Mouse (Mus musculus) lung, embryonic 14.5 days (tissue): Measurements from ENCODE around the gene Olfr1367. TPM values are rescaled to one million over a fixed set of nuclear protein-coding genes. Genes with fewer than 3 reads are reported as not detected.

Source experiments
- ATAC-seq: fragments of 200-750 bp; cut with Nextera tagmentation; 2 replicates; pipeline ENCODE4 v1.8.0; 2017; ENCODE audit warnings: mild to moderate bottlenecking, moderate TSS enrichment, moderate library complexity; ENCODE audit not compliant: insufficient read depth
- DNase-seq: peaks from one replicate; pipeline ENCODE4 v3.0.0-alpha.2; 2015
- H3K27ac ChIP-seq: fragments of 300-500 bp; sonication (generic); 2 replicates; pipeline ENCODE4 v1.5.1; 2014; ENCODE audit warnings: low read depth, mild to moderate bottlenecking, moderate library complexity
- H3K27me3 ChIP-seq: fragments of 300-500 bp; sonication (generic); 2 replicates; pipeline ENCODE4 v1.6.1; 2014; ENCODE audit warnings: low read length, control low read depth; ENCODE audit not compliant: insufficient read depth
- H3K36me3 ChIP-seq: fragments of 300-500 bp; sonication (generic); 2 replicates; pipeline ENCODE4 v1.6.1; 2014; ENCODE audit warnings: control low read depth; ENCODE audit not compliant: insufficient read depth
- H3K4me1 ChIP-seq: fragments of 300-500 bp; sonication (generic); 2 replicates; pipeline ENCODE4 v1.6.1; 2014; ENCODE audit warnings: antibody characterized with exemption, control low read depth; ENCODE audit not compliant: insufficient read depth
- H3K4me2 ChIP-seq: fragments of 300-500 bp; sonication (generic); 2 replicates; pipeline ENCODE4 v1.6.1; 2014; ENCODE audit warnings: mild to moderate bottlenecking
- H3K4me3 ChIP-seq: fragments of 300-500 bp; sonication (generic); 2 replicates; pipeline ENCODE4 v1.5.1; 2014; ENCODE audit warnings: low read depth, low read length
- H3K9ac ChIP-seq: fragments of 300-500 bp; sonication (generic); 2 replicates; pipeline ENCODE4 v1.6.1; 2014
- H3K9me3 ChIP-seq: fragments of 300-500 bp; sonication (generic); 2 replicates; pipeline ENCODE4 v1.6.1; 2016; ENCODE audit warnings: low read depth, low read length, control low read depth
- CTCF ChIP-seq: IDR thresholded peaks from 2 replicates; pipeline ENCODE4 v1.5.1; 2016; ENCODE audit warnings: antibody characterized with exemption, low read depth
- WGBS: fragments of 180-500 bp; shearing (Covaris S2); extraction: QIAGEN DNeasy Blood & Tissue Kit; methylation state at CpG from one replicate; pipeline ENCODE4 v1.1.7; 2014; 5-methylcytosine and 5-hydroxymethylcytosine counted together
- polyA plus RNA-seq: library from polyadenylated mRNA; unstranded; fragments of >200 nt; fragmentation: Nextera tagmentation; extraction: Ambion mirVana; gene quantifications from 2 replicates; pipeline ENCODE4 v1.2.1, GENCODE M21; 2014

The Olfr1367 gene
- polyA plus RNA-seq, result not detected in 2 replicates

DNA sequence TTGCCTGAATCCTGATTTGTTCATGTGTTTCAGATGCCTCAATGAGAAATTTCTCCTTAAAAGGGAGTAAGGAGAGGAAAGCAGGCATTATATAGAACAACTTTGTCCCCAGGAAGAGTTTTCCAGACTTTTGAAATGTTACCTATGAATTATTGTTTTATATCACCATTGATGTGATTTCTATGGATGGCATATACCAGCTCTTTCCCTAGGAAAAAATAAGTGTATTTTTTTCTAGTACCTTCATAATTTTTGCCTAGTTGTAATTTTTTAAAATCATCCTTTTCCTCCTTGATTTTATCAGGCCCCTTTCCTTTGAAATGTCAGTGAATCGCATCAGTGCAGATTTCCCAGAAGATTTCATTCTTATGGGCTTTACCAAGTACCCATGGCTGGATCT, at the start of gene Olfr1367:
Olfr1367 (plus strand) TSS at position 301 of the 400 bp plus-strand sequence.
- TF ChIP-seq CTCF, result no peak
- DNase-seq, result no peak
- Histone ChIP-seq H3K4me1 (no peaks in the 10 kb centered on the region), H3K4me2 (no peak within 1 kb of the TSS), H3K27me3 (no peaks in the 10 kb centered on the region), H3K9ac (no peak within 1 kb of the TSS), H3K4me3 (no peak within 1 kb of the TSS), H3K27ac (no peak within 1 kb of the TSS), H3K9me3 (no peaks in the 10 kb centered on the region), H3K36me3 (no peaks in the 10 kb centered on the region)
- ATAC-seq, result no peak
- WGBS, result 79% methylated on average over 1 of the region's 1 CpGs

DNA sequence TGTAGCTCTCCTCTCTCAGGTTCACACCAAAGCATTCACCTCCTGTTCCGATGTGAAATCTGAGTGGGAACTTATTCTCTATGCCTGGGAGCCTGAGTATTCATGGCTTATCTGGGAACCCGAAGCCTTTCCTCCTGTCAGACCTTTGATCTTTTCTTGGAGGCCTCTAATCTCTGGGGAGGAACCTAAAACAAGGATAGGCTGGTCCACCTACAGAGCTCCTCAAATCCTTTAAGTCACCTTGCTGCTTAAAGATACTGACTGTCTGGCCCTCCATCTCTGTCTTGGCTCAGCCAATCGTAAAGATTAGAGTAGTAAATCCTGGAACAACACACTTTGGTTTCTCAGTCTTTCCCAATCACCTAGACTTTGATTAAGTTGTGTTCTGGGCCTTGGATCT, 48.2 kb upstream of the Olfr1367 start:
- 33% methylated on average over 3 of the region's 3 CpGs for WGBS
- DNase-seq (no peak), ATAC-seq (no peak)
- no peak overlapping the region for H3K4me2 ChIP-seq
- no peak overlapping the region for H3K9ac ChIP-seq
- H3K4me3 ChIP-seq, result no peak overlapping the region
- H3K27me3 ChIP-seq, result no peaks in the 10 kb centered on the region
- no peak for TF ChIP-seq CTCF
- no peaks in the 10 kb centered on the region for H3K9me3 ChIP-seq
- no peaks in the 10 kb centered on the region for H3K36me3 ChIP-seq
- no peak overlapping the region for H3K27ac ChIP-seq
- no peaks in the 10 kb centered on the region for H3K4me1 ChIP-seq

DNA sequence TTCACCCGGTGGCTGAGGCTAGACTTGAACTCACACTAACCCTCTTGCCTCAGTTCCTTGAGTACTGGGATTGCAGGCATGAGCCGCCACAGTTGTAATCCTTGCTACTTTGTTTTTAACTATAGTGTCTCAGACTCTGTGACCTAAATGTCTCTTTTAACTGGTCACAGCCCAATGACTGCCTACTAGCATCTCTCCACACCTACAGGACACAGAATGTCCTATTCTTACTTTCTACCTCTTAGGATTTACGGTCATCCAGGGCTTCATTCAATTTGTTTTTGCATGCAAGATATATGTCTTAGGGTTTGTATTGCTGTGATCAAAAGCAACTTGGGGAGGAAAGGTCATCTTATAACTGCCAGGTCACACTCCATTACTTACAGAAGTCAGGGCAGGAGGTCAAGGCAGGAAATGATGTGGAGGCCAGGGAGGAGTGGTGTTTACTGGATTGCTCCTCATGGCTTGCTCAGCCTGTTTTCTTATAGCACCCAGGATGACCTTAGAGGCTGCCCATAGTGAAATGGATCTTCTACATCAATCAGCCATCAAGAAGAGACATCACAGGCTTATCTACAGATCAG, 42.1 kb upstream of the Olfr1367 start:
- ATAC-seq, result no peak

DNA sequence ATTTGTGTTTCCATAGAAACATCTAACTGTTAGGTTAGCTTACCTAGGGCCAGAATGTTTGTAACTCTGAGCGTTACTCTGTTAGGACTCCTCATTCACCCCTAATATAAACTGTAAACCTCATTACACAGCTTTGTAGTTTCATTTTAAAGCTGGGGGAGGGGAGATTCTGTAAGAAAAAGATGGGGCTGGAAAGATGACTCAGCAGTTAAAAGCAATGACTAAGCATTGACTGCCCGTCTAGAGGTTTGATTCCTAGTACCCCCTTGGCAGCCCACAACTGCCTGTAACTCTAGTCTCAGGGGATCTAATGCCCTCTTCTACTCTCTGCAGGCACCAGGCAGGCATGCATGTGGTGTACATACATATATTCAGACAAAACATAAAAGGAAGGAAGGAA, 36.9 kb upstream of the Olfr1367 start:
- no peak overlapping the region for H3K4me3 ChIP-seq
- H3K27me3 ChIP-seq, result no peaks in the 10 kb centered on the region
- H3K27ac ChIP-seq, result no peak overlapping the region
- WGBS, result 51% methylated on average over 2 of the region's 2 CpGs
- TF ChIP-seq CTCF, result no peak
- DNase-seq (no peak), ATAC-seq (no peak)
- H3K9ac ChIP-seq, result no peak overlapping the region
- H3K36me3 ChIP-seq, result no peaks in the 10 kb centered on the region
- no peaks in the 10 kb centered on the region for H3K4me1 ChIP-seq
- H3K9me3 ChIP-seq, result no peaks in the 10 kb centered on the region
- no peak overlapping the region for H3K4me2 ChIP-seq

More for the DNA sequence above, 42.1 kb upstream of the Olfr1367 start:
- 45% methylated on average over 3 of the region's 3 CpGs for WGBS
- no peaks in the 10 kb centered on the region for H3K9me3 ChIP-seq
- TF ChIP-seq CTCF, result no peak
- no peak overlapping the region for H3K4me3 ChIP-seq
- no peak overlapping the region for H3K4me2 ChIP-seq
- no peak overlapping the region for H3K27ac ChIP-seq
- no peak for DNase-seq
- no peaks in the 10 kb centered on the region for H3K4me1 ChIP-seq
- H3K27me3 ChIP-seq, result no peaks in the 10 kb centered on the region
- no peaks in the 10 kb centered on the region for H3K36me3 ChIP-seq
- no peak overlapping the region for H3K9ac ChIP-seq

DNA sequence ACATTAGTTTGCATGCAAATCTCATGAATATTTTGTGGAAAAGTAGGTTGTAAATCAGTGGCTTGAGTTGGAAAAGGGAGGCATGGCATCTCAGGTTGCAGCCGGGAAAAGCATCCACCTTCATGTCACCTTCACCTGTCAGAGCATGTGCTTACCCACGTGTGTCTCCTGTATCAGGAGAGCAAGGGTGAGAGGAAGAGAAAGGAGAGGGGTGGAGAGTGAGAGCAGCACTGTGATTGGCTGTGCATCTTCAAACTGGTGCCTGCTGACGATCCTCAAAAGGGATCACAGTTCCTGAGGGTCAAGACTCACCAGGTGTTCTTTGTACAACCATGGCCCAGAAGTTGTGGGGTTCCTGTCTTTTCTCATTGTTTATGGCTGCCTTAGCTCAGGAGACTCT, 34.8 kb upstream of the Olfr1367 start, which contains the start of gene Gpx6:
Gpx6 (plus strand) TSS at position 200 of the 400 bp plus-strand sequence.
- no peak for TF ChIP-seq CTCF
- no peaks in the 10 kb centered on the region for H3K27me3 ChIP-seq
- no peak within 1 kb of the TSS for H3K4me2 ChIP-seq
- H3K9ac ChIP-seq, result no peak within 1 kb of the TSS
- 7% methylated on average over 3 of the region's 3 CpGs for WGBS
- no peaks in the 10 kb centered on the region for H3K36me3 ChIP-seq
- ATAC-seq, result no peak
- no peak within 1 kb of the TSS for H3K4me3 ChIP-seq
- no peak within 1 kb of the TSS for H3K27ac ChIP-seq
- DNase-seq, result no peak
- H3K4me1 ChIP-seq, result no peaks in the 10 kb centered on the region
- H3K9me3 ChIP-seq, result no peaks in the 10 kb centered on the region

DNA sequence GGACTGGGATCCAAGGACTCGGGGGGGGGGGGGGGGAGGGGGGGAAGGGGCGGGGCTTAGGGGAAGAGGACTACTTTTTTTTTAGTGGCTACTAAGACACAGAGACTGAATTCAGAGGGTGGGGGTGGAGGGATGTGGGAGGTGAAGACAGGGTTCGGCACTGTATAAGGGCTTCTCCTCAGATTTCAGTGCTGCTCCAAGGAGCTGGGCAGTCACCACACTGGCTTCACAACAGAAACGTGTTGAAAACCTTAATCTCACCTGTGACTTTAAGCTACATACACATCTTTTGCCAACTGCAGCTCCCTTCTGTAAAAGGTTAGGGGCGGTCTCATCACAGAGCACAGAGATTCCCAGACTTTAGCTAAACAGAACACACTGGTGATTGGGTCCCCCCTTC, 33.9 kb upstream of the Olfr1367 start:
- H3K4me3 ChIP-seq, result no peak overlapping the region
- no peak overlapping the region for H3K4me2 ChIP-seq
- H3K4me1 ChIP-seq, result no peaks in the 10 kb centered on the region
- ATAC-seq (no peak), DNase-seq (no peak)
- H3K27me3 ChIP-seq, result no peaks in the 10 kb centered on the region
- H3K9me3 ChIP-seq, result no peaks in the 10 kb centered on the region
- TF ChIP-seq CTCF, result no peak
- H3K36me3 ChIP-seq, result no peaks in the 10 kb centered on the region
- no peak overlapping the region for H3K27ac ChIP-seq
- H3K9ac ChIP-seq, result no peak overlapping the region
- 27% methylated on average over 5 of the region's 5 CpGs for WGBS

DNA sequence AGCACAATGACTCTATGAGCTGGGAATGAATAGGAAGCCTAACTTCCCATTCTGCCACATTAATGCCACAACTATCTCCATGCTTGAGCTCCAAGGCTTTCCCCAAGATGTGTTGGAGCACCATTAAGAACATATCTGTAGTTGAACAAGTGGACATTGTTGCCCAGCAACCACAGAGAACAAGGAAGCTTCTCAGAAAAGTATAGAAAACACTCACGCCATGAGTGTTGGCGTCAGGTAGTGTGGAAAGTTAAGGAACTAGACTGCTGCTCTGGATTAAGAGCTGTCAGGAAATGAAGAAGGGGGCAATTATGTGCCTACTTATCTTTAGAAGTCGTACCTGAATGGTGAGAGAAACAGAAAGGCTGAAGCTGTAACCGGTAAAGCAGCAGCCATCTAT, 32.8 kb upstream of the Olfr1367 start:
- Histone ChIP-seq H3K27me3 (no peaks in the 10 kb centered on the region), H3K36me3 (no peaks in the 10 kb centered on the region), H3K4me2 (no peak overlapping the region), H3K27ac (no peak overlapping the region), H3K4me3 (no peak overlapping the region), H3K9ac (no peak overlapping the region), H3K4me1 (no peaks in the 10 kb centered on the region), H3K9me3 (no peaks in the 10 kb centered on the region)
- TF ChIP-seq CTCF, result no peak
- no peak for ATAC-seq
- 60% methylated on average over 4 of the region's 4 CpGs for WGBS
- DNase-seq, result no peak
